13 mouse cellular contexts compared by ENCODE assay signal in genomic region chr4:56892501-56893115, GRCm38 (mm10). TPM values are rescaled to one million over a fixed set of nuclear protein-coding genes. Genes with fewer than 3 reads are reported as not detected.
A peak's percentile ranks its signal among the peaks of the same experiment; 100 is the strongest.
DNase-seq lines count a peak whose midpoint lies in the region; ATAC-seq and TF ChIP-seq lines count a peak whose summit lies in the region.
"Had no signal": no experiment of that assay in that cellular context is flagged by ENCODE, and none has a peak within 500 bp of the region (broad histone marks: within the 10 kb centered on the region; RNA-seq: fewer than 3 reads in every experiment).

No protein-coding gene starts in this region.

- peaks cover 14% of the 10 kb centered on the region for H3K36me3 ChIP-seq in spleen, adult 2 months (ENCODE audit: control insufficient read depth, insufficient read depth, low read length)
- H3K36me3 ChIP-seq in intestine, postnatal 0 days (ENCODE audit: control insufficient read depth, insufficient read depth) = peaks cover 46% of the 10 kb centered on the region

- peak overlapping the region; percentile 51; the same call in 1 of the 2 replicates for H3K4me2 ChIP-seq in intestine, postnatal 0 days (replicated peaks; ENCODE audit: low read depth)
- H3K4me2 ChIP-seq: limb, embryonic 13.5 days had no signal

- no peak for TF ChIP-seq POLR2A in spleen, adult 2 months (IDR thresholded peaks at IDR 0.05; ENCODE audit: low read depth, low read length)

- no peak overlapping the region for H3K4me3 ChIP-seq in spleen, adult 2 months (ENCODE audit: extremely low read depth, insufficient read depth, insufficient read length)
- no peak overlapping the region for H3K4me3 ChIP-seq in intestine, postnatal 0 days (ENCODE audit: low read depth, low read length)
- H3K4me3 ChIP-seq: limb, embryonic 13.5 days; myocyte had no signal

- H3K9ac ChIP-seq in intestine, postnatal 0 days (ENCODE audit: low read depth, low read length) = no peak overlapping the region
- H3K9ac ChIP-seq: forebrain, postnatal 0 days; limb, embryonic 13.5 days had no signal

- peaks cover 5% of the 10 kb centered on the region; the same call in 1 of the 2 replicates for H3K4me1 ChIP-seq in spleen, adult 2 months (ENCODE audit: control insufficient read depth, insufficient read depth, insufficient read length)
- 0 out of 2 replicates have a peak, but pooled peaks cover 5% of the 10 kb centered on the region for H3K4me1 ChIP-seq in intestine, postnatal 0 days (replicated peaks; ENCODE audit: control insufficient read depth, insufficient read depth, low read length)
- H3K4me1 ChIP-seq: limb, embryonic 13.5 days had no signal

- no peaks in the 10 kb centered on the region for H3K9me3 ChIP-seq in intestine, postnatal 0 days (ENCODE audit: control insufficient read depth)
- H3K9me3 ChIP-seq: limb, embryonic 13.5 days had no signal

- no peaks in the 10 kb centered on the region for H3K27me3 ChIP-seq in spleen, adult 2 months (ENCODE audit: control insufficient read depth, insufficient read depth, low read length)
- H3K27me3 ChIP-seq in intestine, postnatal 0 days (replicated peaks; ENCODE audit: control insufficient read depth, insufficient read depth, low read length) = no peaks in the 10 kb centered on the region
- H3K27me3 ChIP-seq: limb, embryonic 13.5 days had no signal

- H3K27ac ChIP-seq in spleen, adult 2 months (ENCODE audit: insufficient read depth, low read length) = peak overlapping the region; percentile 68
- H3K27ac ChIP-seq in intestine, postnatal 0 days (ENCODE audit: low read depth, low read length) = peak overlapping the region; percentile 76
- H3K27ac ChIP-seq: limb, embryonic 13.5 days had no signal

- peak; percentile 47; the same call in 1 of the 2 replicates for ATAC-seq in frontal cortex, adult (ENCODE audit: low TSS enrichment)
- ATAC-seq in intestine, postnatal 0 days = peak; percentile 86
- ATAC-seq: forebrain, postnatal 0 days had no signal

- DNase-seq in frontal cortex, adult 2 months (ENCODE audit: extremely low spot score in 1 of 2, low spot score in 1 of 2) = no peak
- DNase-seq in spleen, adult 2 months (ENCODE audit: low read depth in 1 of 2, low spot score in 2 of 2) = no peak
- DNase-seq in spleen, adult 12 weeks (ENCODE audit: low spot score) = no peak
- no peak for DNase-seq in testis, postnatal 14 days (ENCODE audit: low spot score)
- no peak for DNase-seq in left cerebral cortex, adult 8-10 months (ENCODE audit: low spot score in 2 of 2)
- no peak for DNase-seq in thymus, postnatal 36 days
- DNase-seq: cerebellum, adult 9-11 months; forebrain, postnatal 0 days; kidney, adult 11 months had no signal

- no peak for TF ChIP-seq CTCF in spleen, adult 2 months (IDR thresholded peaks at IDR 0.05; ENCODE audit: extremely low read depth, insufficient read depth, insufficient read length, insufficient replicate concordance)
- no peak for TF ChIP-seq CTCF in intestine, postnatal 0 days (IDR thresholded peaks at IDR 0.05; ENCODE audit: low read depth)

- WGBS in spleen, adult 2 months = 19% methylated on average over 6 of the region's 6 CpGs
- 36% methylated on average over 6 of the region's 6 CpGs for WGBS in intestine, postnatal 0 days

RNA-seq across cellular contexts. Expression of gene Ctnnal1, which starts 27.6 kb away (rescaled TPM):
- 21.6 and 23.9 TPM in 2 replicates for polyA plus RNA-seq in frontal cortex, adult 2 months (2012; rRNA removed)
- polyA plus RNA-seq in spleen, adult 2 months (2012; rRNA removed) = 1.7 and 2.0 TPM in 2 replicates
- polyA plus RNA-seq in intestine, postnatal 0 days (2015; fragmentation: Nextera tagmentation; extraction: Ambion mirVana) = 9.7 and 10.1 TPM in 2 replicates
- 10 to 100 TPM; 16.8 to 23.7 (median 21.4) TPM for total RNA-seq in left cerebral cortex, adult 8-10 months (2022)

RNA-seq across cellular contexts. Expression of gene Tmem245, which starts 54.6 kb away (rescaled TPM):
- polyA plus RNA-seq in frontal cortex, adult 2 months (2012; rRNA removed) = 13.7 and 14.1 TPM in 2 replicates
- polyA plus RNA-seq in spleen, adult 2 months (2012; rRNA removed) = 9.0 and 9.4 TPM in 2 replicates
- polyA plus RNA-seq in intestine, postnatal 0 days (2015; fragmentation: Nextera tagmentation; extraction: Ambion mirVana) = 3.3 and 3.6 TPM in 2 replicates
- 10 to 100 TPM; 41.6 to 49.3 (median 45.9) TPM for total RNA-seq in left cerebral cortex, adult 8-10 months (2022)
